Mouse (Mus musculus) liver, postnatal 0 days (tissue): ENCODE results near the gene Vps53.

Experiments
- CTCF ChIP-seq: sonication (generic); IDR thresholded peaks from 2 replicates; pipeline ENCODE4 v1.5.1; 2016; ENCODE audit warnings: antibody characterized with exemption, low read depth
- EP300 ChIP-seq: IDR thresholded peaks from 2 replicates; pipeline ENCODE4 v1.6.1; 2016; ENCODE audit warnings: antibody characterized with exemption, low read depth, mild to moderate bottlenecking

DNA sequence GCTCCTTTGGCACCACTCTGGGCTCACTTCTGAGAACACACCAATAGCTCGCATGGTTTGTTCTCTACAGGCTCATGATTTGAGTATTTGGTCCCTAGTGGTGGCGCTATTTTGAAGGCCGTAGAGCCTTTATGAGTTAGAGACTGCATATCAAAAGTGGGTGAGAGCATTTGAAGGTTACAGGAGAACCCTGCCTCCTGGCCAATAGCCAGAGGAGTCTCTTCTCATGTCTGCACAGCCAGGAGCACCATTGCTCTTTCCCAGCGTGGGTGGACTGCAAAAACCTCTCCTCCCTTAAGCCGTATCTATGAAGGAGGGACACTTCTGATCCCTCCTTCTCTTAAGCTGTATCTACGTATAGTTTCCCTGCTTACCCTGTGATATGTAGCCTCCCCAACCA, 102.1 kb downstream of the Vps53 start:
- TF ChIP-seq CTCF (no peak), EP300 (no peak)
